Mouse (Mus musculus) E14TG2a.4 (cell line): ENCODE results near the gene Mipep.

ENCODE experiments used
- CTCF ChIP-seq: conservative IDR thresholded peaks from 2 replicates; pipeline ENCODE4 v1.5.1; 2014; ENCODE audit warnings: low read length
- NANOG ChIP-seq: IDR thresholded peaks from 2 replicates; pipeline ENCODE4 v1.6.1; 2014; ENCODE audit warnings: borderline replicate concordance, low read length, mixed read lengths
- POU5F1 ChIP-seq: IDR thresholded peaks from 2 replicates; pipeline ENCODE4 v1.6.1; 2014; ENCODE audit warnings: low read length, borderline replicate concordance

GRCm38 (mm10) chr14:60802026-60802425, 17.7 kb downstream of the Mipep start:
- no peak for TF ChIP-seq CTCF
- TF ChIP-seq POU5F1, result no peak
- no peak for TF ChIP-seq NANOG
